ENCODE assay signal across 20 mouse cellular contexts in genomic region chr7:36420741-36421140, GRCm38 (mm10).
DNase-seq lines count a peak whose midpoint lies in the region; ATAC-seq and TF ChIP-seq lines count a peak whose summit lies in the region.
"Had no signal": no experiment of that assay in that cellular context is flagged by ENCODE, and none has a peak within 500 bp of the region (broad histone marks: within the 10 kb centered on the region; RNA-seq: fewer than 3 reads in every experiment).

No protein-coding gene starts in this region.

- no peak for ATAC-seq in kidney, postnatal 0 days (replicated peaks; ENCODE audit: low FRiP score, low read depth)
- ATAC-seq in kidney, embryonic 14.5 days (ENCODE audit: low FRiP score, low TSS enrichment): no peak
- ATAC-seq: CD4-positive, CD25-positive, alpha-beta regulatory T cell, adult 4 months had no signal

- 51% methylated on average over 9 of the region's 9 CpGs for whole genome bisulfite sequencing in kidney, postnatal 0 days
- WGBS in kidney, embryonic 14.5 days: 60% methylated on average over 9 of the region's 9 CpGs

- no peaks in the 10 kb centered on the region for H3K4me1 ChIP-seq in kidney, postnatal 0 days (replicated peaks; ENCODE audit: insufficient read depth, low read length)
- H3K4me1 ChIP-seq in kidney, embryonic 14.5 days (ENCODE audit: control insufficient read depth, insufficient read depth, low read length): no peaks in the 10 kb centered on the region
- H3K4me1 ChIP-seq: heart, embryonic 15.5 days had no signal

- no peak overlapping the region for H3K27ac ChIP-seq in kidney, postnatal 0 days
- no peak overlapping the region for H3K27ac ChIP-seq in kidney, embryonic 14.5 days (ENCODE audit: low read depth, low read length)
- H3K27ac ChIP-seq: gastrocnemius, adult 2 months; heart, adult 2 months; heart, embryonic 15.5 days; limb, embryonic 10.5 days had no signal

- no peak overlapping the region for H3K4me3 ChIP-seq in kidney, postnatal 0 days (replicated peaks; ENCODE audit: low read depth, low read length)
- no peak overlapping the region for H3K4me3 ChIP-seq in kidney, embryonic 14.5 days (ENCODE audit: low read length)
- H3K4me3 ChIP-seq: erythroblast, embryonic 14.5 days; gastrocnemius, adult 2 months; heart, adult 2 months; heart, embryonic 15.5 days; limb, embryonic 10.5 days had no signal

- peak; percentile 9 for DNase-seq in kidney, postnatal 0 days (ENCODE audit: low spot score)
- peak; percentile 3 for DNase-seq in right cerebral cortex, adult 18-20 months
- no peak for DNase-seq in right cerebral cortex, postnatal 14 days
- peak; percentile 57 to 81 for DNase-seq in layer of hippocampus, adult 18-20 months (ENCODE audit: low spot score in 2 of 2)
- DNase-seq in layer of hippocampus, postnatal 36 days: peak; percentile 8 to 35
- no peak for DNase-seq in gastrocnemius, postnatal 25 days
- DNase-seq: cerebellum, adult 18-20 months; cerebellum, postnatal 36 days; gastrocnemius, adult 2 months; heart, adult 2 months; kidney, adult 9 months; lung, adult 2 months; thymus, postnatal 4 days had no signal

- H3K9me3 ChIP-seq in kidney, postnatal 0 days (replicated peaks; ENCODE audit: low read length): no peaks in the 10 kb centered on the region
- H3K9me3 ChIP-seq in kidney, embryonic 14.5 days (ENCODE audit: control insufficient read depth, low read length): no peaks in the 10 kb centered on the region
- H3K9me3 ChIP-seq: heart, embryonic 15.5 days; limb, embryonic 10.5 days had no signal

- TF ChIP-seq CTCF in kidney, postnatal 0 days (IDR thresholded peaks at IDR 0.05; ENCODE audit: low read depth): no peak

- H3K9ac ChIP-seq in kidney, postnatal 0 days (ENCODE audit: low read depth, low read length): no peak overlapping the region
- H3K9ac ChIP-seq in kidney, embryonic 14.5 days (ENCODE audit: low read depth, low read length): no peak overlapping the region
- H3K9ac ChIP-seq: heart, embryonic 15.5 days had no signal

- no peak overlapping the region for H3K4me2 ChIP-seq in kidney, postnatal 0 days (ENCODE audit: low read length)
- no peak overlapping the region for H3K4me2 ChIP-seq in kidney, embryonic 14.5 days (replicated peaks; ENCODE audit: low read depth, low read length)
- H3K4me2 ChIP-seq: heart, embryonic 15.5 days; liver, embryonic 11.5 days had no signal

- H3K27me3 ChIP-seq in kidney, postnatal 0 days (ENCODE audit: insufficient read depth, low read length): no peaks in the 10 kb centered on the region
- no peaks in the 10 kb centered on the region for H3K27me3 ChIP-seq in kidney, embryonic 14.5 days (ENCODE audit: control insufficient read depth, insufficient read depth, low read length)
- H3K27me3 ChIP-seq: heart, embryonic 15.5 days had no signal

- H3K36me3 ChIP-seq in kidney, postnatal 0 days (ENCODE audit: insufficient read depth, low read length): no peaks in the 10 kb centered on the region
- no peaks in the 10 kb centered on the region for H3K36me3 ChIP-seq in kidney, embryonic 14.5 days (ENCODE audit: control insufficient read depth, insufficient read depth, low read length)
- H3K36me3 ChIP-seq: G1E; heart, embryonic 15.5 days; limb, embryonic 10.5 days had no signal

Comparison
In these comparisons a context has a peak if more than half of its experiments do, and no peak if none do; other contexts are left out.
1. DNase-seq: peak in kidney, postnatal 0 days (single experiment), right cerebral cortex, adult 18-20 months (single experiment), layer of hippocampus, adult 18-20 months (2 of 2) and layer of hippocampus, postnatal 36 days (2 of 2); none in right cerebral cortex, postnatal 14 days (single experiment) and gastrocnemius, postnatal 25 days (single experiment).